23 mouse cellular contexts compared by ENCODE assay signal in the genomic region with DNA sequence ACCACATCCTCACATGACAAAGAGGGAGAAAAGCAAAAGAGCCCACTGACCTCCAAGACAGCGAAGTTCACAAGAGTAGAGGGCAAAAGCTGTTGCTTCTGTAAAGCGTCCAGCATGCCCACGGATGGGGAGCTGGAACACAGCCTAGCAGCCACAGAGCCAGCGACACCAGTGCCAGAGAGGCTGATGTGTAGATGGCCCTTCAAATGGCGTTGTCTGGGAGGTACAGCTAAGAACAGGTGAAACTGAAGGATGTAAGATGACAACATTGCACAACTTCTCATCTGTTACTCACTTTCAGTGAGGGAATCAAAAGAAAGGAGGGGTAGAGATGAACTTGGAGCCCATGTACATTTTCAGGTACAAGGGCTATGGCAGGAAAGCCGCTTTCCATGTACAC. TPM values are rescaled to one million over a fixed set of nuclear protein-coding genes. Genes with fewer than 3 reads are reported as not detected.
DNase-seq lines count a peak whose midpoint lies in the region; ATAC-seq and TF ChIP-seq lines count a peak whose summit lies in the region.
"Had no signal": no experiment of that assay in that cellular context is flagged by ENCODE, and none has a peak within 500 bp of the region (broad histone marks: within the 10 kb centered on the region; RNA-seq: fewer than 3 reads in every experiment).

No protein-coding gene starts in this region.

- ATAC-seq in lung, postnatal 0 days = peak; percentile 52
- ATAC-seq: activated CD4-positive, CD25-positive, alpha-beta regulatory T cell, adult 4 months; CD4-positive, CD25-positive, alpha-beta regulatory T cell, adult 4 months; forebrain, embryonic 13.5 days; forebrain, embryonic 15.5 days; forebrain, postnatal 0 days; Patski had no signal

- H3K4me2 ChIP-seq in lung, postnatal 0 days (replicated peaks; ENCODE audit: low read depth, low read length) = no peak overlapping the region
- H3K4me2 ChIP-seq: embryonic facial prominence, embryonic 12.5 days; forebrain, embryonic 13.5 days; forebrain, embryonic 15.5 days had no signal

- DNase-seq in cerebellum, postnatal 14 days = peak; percentile 11 to 18
- DNase-seq in cerebellum, adult 11-12 months = no peak
- DNase-seq in lung, postnatal 0 days (ENCODE audit: low spot score) = peak; percentile 54
- no peak for DNase-seq in lung, postnatal 10 days
- no peak for DNase-seq in right cerebral cortex, postnatal 25 days
- DNase-seq: adrenal gland, adult 8-10 months; adrenal gland, postnatal 14 days; adrenal gland, postnatal 36 days; cerebellum, adult 11 months; cerebellum, adult 2 months; cerebellum, adult 9-10 months; cerebellum, postnatal 25 days; forebrain, postnatal 0 days had no signal

- no peaks in the 10 kb centered on the region for H3K36me3 ChIP-seq in lung, postnatal 0 days (ENCODE audit: insufficient read depth, low read length)
- no peaks in the 10 kb centered on the region for H3K36me3 ChIP-seq in C2C12 (ENCODE audit: control insufficient read depth, insufficient read depth)
- H3K36me3 ChIP-seq: embryonic facial prominence, embryonic 10.5 days; embryonic facial prominence, embryonic 12.5 days; forebrain, embryonic 15.5 days; G1E had no signal

- no peaks in the 10 kb centered on the region for H3K79me2 ChIP-seq in C2C12 (ENCODE audit: control insufficient read depth, insufficient read depth)

- H3K4me1 ChIP-seq in lung, postnatal 0 days (ENCODE audit: insufficient read depth, low read depth, low read length) = 0 out of 2 replicates have a peak, but pooled peaks cover 3% of the 10 kb centered on the region
- H3K4me1 ChIP-seq: forebrain, embryonic 13.5 days; forebrain, embryonic 15.5 days had no signal

- H3K9ac ChIP-seq in lung, postnatal 0 days (replicated peaks; ENCODE audit: low read depth) = no peak overlapping the region
- H3K9ac ChIP-seq: embryonic facial prominence, embryonic 12.5 days; forebrain, embryonic 13.5 days; forebrain, embryonic 15.5 days; forebrain, postnatal 0 days had no signal

- WGBS in lung, postnatal 0 days = 64% methylated on average over 6 of the region's 6 CpGs

- H3K4me3 ChIP-seq in lung, postnatal 0 days (ENCODE audit: low read depth, low read length) = no peak overlapping the region
- H3K4me3 ChIP-seq in C2C12 (ENCODE audit: insufficient read depth, poor library complexity, severe bottlenecking) = no peak overlapping the region
- H3K4me3 ChIP-seq: embryonic facial prominence, embryonic 10.5 days; embryonic facial prominence, embryonic 12.5 days; forebrain, embryonic 13.5 days; forebrain, embryonic 15.5 days had no signal

- no peaks in the 10 kb centered on the region for H3K27me3 ChIP-seq in lung, postnatal 0 days (replicated peaks; ENCODE audit: insufficient read depth, low read length)
- no peaks in the 10 kb centered on the region for H3K27me3 ChIP-seq in C2C12 (ENCODE audit: control insufficient read depth, insufficient read depth, insufficient read length)
- H3K27me3 ChIP-seq: CH12.LX; embryonic facial prominence, embryonic 12.5 days; forebrain, embryonic 13.5 days; forebrain, embryonic 15.5 days; Patski had no signal

- H3ac ChIP-seq in C2C12 (ENCODE audit: control insufficient read depth, insufficient read length, low read depth) = no peak overlapping the region

- H3K79me3 ChIP-seq in C2C12 (ENCODE audit: low read depth) = no peaks in the 10 kb centered on the region

- TF ChIP-seq CTCF in lung, postnatal 0 days (IDR thresholded peaks at IDR 0.05) = no peak
- TF ChIP-seq CTCF in C2C12 (IDR thresholded peaks at IDR 0.05; ENCODE audit: control insufficient read depth, insufficient read depth, insufficient read length) = no peak

- no peaks in the 10 kb centered on the region for H3K9me3 ChIP-seq in lung, postnatal 0 days (ENCODE audit: low read length)
- H3K9me3 ChIP-seq: embryonic facial prominence, embryonic 10.5 days; embryonic facial prominence, embryonic 12.5 days; forebrain, embryonic 13.5 days; forebrain, embryonic 15.5 days; G1E had no signal

- H3K27ac ChIP-seq in lung, postnatal 0 days (ENCODE audit: low read length) = 0 out of 2 replicates have a peak overlapping the region, but pooled peaks have one; percentile 26
- H3K27ac ChIP-seq: embryonic facial prominence, embryonic 10.5 days; forebrain, embryonic 13.5 days; forebrain, embryonic 15.5 days had no signal

- TF ChIP-seq EP300 in lung, postnatal 0 days (IDR thresholded peaks at IDR 0.05) = no peak

TF ChIP-seq in C2C12, 6 proteins besides CTCF, POLR2A, EP300 and RAD21:
- TF ChIP-seq USF1 (IDR thresholded peaks at IDR 0.05; ENCODE audit: low read depth) (no peak), MAX (IDR thresholded peaks at IDR 0.05) (no peak), MYOG (IDR thresholded peaks at IDR 0.05; ENCODE audit: control insufficient read depth, extremely low read depth, insufficient read length) (no peak), CEBPB (IDR thresholded peaks at IDR 0.05; ENCODE audit: low read depth) (peak; percentile 42), FOSL1 (IDR thresholded peaks at IDR 0.05; ENCODE audit: insufficient read depth, low read length, poor library complexity, severe bottlenecking) (no peak), MYOD1 (IDR thresholded peaks at IDR 0.05; ENCODE audit: control insufficient read depth, insufficient read length, low read depth) (no peak)

RNA-seq across cellular contexts. Expression of gene Rai14, which starts 47.0 kb away (rescaled TPM):
- 56.0 and 63.0 TPM in 2 replicates for polyA plus RNA-seq in lung, postnatal 0 days (2015; fragmentation: Nextera tagmentation; extraction: Ambion mirVana)
- polyA plus RNA-seq in C2C12 (2012; fragmentation: generic; extraction: Trizol) = 55.1 TPM
- polyA plus RNA-seq: G1E had no signal

Comparison
In these comparisons a context has a peak if more than half of its experiments do, and no peak if none do; other contexts are left out.
1. DNase-seq: peak in cerebellum, postnatal 14 days (2 of 2) and lung, postnatal 0 days (single experiment); none in cerebellum, adult 11-12 months (single experiment), lung, postnatal 10 days (single experiment) and right cerebral cortex, postnatal 25 days (single experiment).